Mouse (Mus musculus) liver, embryonic 14 days (tissue): Measurements from ENCODE around the gene Sult2a7. TPM values are rescaled to one million over a fixed set of nuclear protein-coding genes. Genes with fewer than 3 reads are reported as not detected.

Experiments
- polyA plus RNA-seq: library from polyadenylated mRNA; depleted of rRNA; stranded (reverse); fragments of >200 nt; gene quantifications from 2 replicates; pipeline ENCODE4 v1.2.3, GENCODE M21; 2012; rRNA removed

Sult2a7 gene
- polyA plus RNA-seq: not detected in 2 replicates

GRCm38 (mm10) chr7:14494130-14494529 is at the start of gene Sult2a7:
Sult2a7 (minus strand) TSS chr7:14494230.

DNA sequence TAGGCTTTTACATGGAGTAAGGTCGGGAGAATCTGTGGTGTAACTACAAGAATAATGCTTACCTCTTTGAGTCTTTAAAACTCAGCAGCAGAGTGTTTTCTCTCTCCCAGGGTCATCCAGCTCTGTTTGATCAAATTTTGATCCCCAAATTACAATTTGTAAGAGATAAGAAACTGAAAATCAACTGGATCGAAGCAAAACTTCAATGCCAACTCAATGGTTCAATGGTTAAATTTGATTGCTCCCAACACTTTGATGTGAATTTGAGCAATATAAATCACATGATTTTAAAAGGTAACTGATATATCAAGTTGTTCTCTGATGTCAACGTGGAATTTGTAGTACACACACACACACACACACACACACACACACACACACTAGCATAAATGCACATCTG is 47.5 kb downstream of the Sult2a7 start, which contains the start of gene Sult2a8:
TSS of gene Sult2a8 (minus strand) at position 236 of the 400 bp plus-strand sequence.

Other genes with a start within 250 kb of the Sult2a7 start
- gene Sult2a6, start 239.4 kb downstream of the Sult2a7 start, polyA plus RNA-seq: not detected in 2 replicates
- 0.02 TPM in 1 of 2 replicates, not detected in the other for gene Obox8, start 160.7 kb downstream of the Sult2a7 start, polyA plus RNA-seq
- gene Sult2a8, start 47.5 kb downstream of the Sult2a7 start, polyA plus RNA-seq: 1.7 and 1.9 TPM in 2 replicates
- 0.02 and 0.07 TPM in 2 replicates for gene Vmn1r90, start 69.3 kb upstream of the Sult2a7 start, polyA plus RNA-seq
- gene Obox7, start 165.3 kb upstream of the Sult2a7 start, polyA plus RNA-seq: not detected in 2 replicates